Mouse (Mus musculus): ENCODE results near the gene Aknad1.

- TF ChIP-seq GATA1 (IDR thresholded peaks at IDR 0.05; ENCODE audit: low read length) (no peak), TAL1 (IDR thresholded peaks at IDR 0.05; ENCODE audit: low read length) (no peak)
These were observed 39.7 kb upstream of the Aknad1 start for GRCm38 (mm10) chr3:108699786-108700185.
